Mouse (Mus musculus) kidney, postnatal 4 days (tissue): ENCODE data around the gene Nme2.
A peak's percentile ranks its signal among the peaks of the same experiment; 100 is the strongest.

Experiments
- DNase-seq, 2 experiments: peaks; one replicate each; pipeline ENCODE4 v3.0.0; 2021; ENCODE audit warnings: mixed read lengths in 2 of 2

Gene Nme2

DNA sequence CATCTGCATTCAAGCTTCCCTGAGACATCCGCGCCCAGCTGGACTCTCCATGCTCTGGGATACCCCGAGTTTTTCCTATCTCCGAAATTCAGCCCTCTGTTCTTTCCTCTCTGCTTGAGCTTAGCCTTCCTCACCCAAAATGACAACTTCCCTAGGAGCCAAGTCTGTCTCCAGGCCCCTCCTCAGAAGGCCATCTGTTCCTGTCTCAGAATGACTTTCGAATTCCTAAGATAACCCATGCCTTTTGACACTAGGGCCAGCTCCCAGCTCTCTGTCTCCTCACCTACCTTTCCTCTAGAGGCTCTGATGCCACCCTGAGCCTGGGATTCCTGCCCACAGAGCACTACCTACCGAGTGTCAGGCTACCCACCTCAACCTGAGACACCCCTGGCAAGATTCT is at the start of gene Nme2:
TSS of gene Nme2 (minus strand) at position 101 of the 400 bp plus-strand sequence.
- DNase-seq, result no peak

DNA sequence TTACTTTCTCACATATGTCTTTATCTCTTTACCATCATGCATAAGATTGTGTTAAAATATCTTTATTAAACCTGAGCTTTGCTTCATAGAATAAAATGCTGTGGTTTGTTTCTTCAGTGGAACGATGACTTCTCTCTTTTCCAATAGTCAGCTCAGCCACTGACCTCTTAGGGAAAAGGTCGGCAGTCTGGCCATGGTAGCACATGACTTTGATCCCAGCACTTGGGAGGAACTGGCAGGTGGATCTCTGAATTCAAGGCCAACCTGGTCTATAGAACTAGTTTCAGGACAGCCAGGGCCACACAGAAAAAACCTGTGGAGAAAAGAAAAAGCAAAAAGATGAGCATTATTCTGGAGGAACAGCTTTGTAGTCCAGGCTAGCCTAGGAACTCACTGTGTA is 47.3 kb upstream of the Nme2 start:
- no peak for DNase-seq

DNA sequence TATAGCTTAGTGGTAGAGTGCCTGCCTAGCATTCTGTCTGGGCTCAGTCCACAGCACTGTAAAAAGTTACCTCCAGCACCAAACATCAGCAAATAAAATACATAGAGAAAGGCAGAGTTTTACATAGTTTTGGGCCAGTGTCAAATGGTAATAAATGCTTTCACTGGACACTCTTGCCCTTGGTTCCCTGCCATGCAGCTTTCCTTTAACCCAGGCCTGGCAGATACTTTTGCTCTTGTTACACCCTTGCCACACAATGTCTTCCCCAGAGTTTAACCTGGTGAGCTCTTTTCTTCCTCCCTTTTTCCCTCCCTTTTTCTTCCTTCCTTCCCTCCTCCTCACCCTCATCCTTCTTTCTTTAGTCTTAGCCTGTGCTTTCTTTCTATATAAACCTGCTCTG is 43.2 kb upstream of the Nme2 start:
- DNase-seq, result no peak

DNA sequence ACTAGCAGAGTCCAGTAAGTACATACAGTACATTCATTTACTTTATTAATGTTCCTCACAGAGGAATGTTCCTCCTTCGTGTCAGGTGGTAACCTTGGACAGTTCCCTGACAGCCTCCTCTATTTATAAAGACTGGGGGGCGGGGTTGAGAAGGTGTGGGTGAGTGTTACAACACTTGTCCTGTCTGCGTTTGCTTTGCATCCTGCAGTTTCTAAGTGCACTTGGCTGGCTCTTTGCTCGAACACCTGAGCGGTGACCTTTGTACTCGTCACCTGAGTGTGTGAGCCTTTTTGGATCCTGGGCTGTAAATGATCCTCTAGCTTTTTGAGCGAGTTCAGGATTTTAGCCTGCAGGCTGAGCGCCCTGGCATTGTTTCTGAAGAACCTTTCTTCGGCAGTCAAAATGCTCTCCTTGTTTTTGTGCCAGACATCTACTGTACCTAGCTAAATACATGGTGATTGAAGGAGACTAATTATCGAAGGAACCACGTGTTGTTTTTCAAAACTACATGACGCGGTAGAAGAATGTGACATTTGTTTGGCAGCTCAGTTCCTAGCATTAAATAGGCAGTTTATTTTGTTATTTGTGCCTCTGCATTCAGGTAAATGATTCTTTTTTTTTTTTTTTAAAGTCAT is 41.2 kb upstream of the Nme2 start:
- DNase-seq, result peak; percentile 53 to 72

DNA sequence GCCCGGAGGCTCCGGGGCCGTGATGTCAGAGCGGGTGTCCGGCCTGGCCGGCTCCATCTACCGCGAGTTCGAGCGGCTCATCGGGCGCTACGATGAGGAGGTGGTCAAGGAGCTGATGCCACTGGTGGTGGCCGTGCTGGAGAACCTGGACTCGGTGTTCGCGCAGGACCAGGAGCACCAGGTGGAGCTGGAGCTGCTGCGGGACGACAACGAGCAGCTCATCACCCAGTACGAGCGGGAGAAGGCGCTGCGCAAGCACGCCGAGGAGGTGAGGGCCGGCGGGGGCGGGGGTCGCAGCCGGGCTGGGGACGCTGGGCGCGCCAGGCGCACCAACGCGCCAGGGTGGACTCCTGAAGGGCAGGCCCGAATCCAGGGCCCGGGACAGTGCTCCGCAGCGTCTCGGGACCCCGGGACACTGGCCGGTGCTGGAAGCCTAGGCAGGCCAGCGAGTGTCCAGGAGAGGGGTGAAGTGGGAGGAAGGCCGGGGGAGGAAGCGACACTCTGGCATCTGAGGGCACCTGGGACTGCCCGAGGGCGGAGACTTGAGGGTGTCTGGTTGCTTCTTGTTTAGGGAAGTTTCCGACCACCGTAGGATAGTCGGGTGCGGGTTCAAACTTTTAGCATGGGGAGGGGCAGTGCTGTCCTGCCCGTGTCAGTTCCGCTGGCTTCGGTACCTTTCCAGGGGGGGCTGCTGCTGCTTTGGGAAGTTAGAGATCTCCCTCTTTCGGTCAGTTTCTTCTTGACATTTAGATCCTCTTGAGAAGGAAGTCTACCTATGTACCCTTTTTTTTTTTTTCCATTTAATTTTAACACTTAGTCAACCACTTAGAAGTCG is 40.5 kb upstream of the Nme2 start:
- DNase-seq, result peak; percentile 61 to 73

DNA sequence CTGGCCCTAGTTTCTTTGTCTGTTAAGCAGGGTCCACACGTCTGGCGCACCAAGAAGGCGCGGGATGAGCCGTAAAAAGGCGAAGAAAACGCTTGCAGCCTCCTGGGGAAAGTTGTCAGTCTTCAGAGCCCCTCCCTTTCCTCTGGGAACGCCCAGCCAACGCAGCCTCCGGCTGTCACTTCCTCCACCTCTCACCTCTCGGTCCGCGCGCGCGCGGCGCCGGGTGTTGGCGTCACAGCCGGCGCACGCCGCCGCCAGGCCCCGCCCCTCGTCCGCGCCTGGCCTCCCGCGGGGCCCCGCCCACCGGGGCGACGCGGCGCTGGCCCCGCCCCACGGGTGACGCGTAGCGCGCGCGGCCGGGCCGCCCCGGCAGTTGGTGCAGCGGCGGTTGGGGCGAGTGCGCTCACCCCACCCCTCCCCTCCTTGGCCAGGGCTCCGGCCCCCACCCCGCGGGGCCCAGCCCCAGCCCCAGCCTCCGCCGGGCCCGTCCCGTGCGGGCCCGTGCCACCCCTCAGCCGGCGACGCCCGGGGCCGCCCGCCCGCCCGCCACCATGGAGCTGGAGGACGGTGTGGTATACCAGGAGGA is 39.8 kb upstream of the Nme2 start, which contains the start of gene Spag9:
TSS of gene Spag9 (plus strand) at position 372 of the 586 bp plus-strand sequence.
- DNase-seq, result peak; percentile 95 to 97

DNA sequence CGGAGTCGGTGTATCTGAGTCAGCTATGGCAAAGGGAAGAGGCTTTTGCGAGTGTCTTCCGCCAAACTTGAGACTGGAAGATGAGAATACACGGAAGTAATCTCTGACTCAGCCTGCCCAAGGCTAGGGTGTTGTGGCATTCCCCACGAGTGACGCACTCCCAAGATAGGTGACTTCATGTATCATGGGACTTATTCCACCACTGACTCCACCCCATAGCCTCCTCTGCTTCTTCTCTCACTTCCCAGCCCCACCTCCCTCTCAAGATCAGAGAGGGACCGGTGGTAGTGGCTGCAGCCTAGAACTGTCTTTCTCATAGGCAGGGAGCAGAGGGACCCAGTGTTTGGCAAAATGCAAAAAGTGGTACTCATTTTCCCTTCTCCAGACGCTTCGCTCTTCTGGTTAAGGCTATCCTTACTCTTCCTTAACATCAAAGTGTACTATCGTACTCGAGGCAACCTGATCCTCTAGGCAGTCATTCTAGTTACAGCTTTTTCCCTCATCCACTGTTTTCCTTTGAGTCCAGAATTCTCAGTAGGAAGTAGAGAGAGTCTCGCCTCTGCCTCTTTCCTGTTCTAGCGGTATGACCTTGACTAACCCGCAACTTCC is 39.2 kb upstream of the Nme2 start:
- peak; percentile 75 to 85 for DNase-seq

DNA sequence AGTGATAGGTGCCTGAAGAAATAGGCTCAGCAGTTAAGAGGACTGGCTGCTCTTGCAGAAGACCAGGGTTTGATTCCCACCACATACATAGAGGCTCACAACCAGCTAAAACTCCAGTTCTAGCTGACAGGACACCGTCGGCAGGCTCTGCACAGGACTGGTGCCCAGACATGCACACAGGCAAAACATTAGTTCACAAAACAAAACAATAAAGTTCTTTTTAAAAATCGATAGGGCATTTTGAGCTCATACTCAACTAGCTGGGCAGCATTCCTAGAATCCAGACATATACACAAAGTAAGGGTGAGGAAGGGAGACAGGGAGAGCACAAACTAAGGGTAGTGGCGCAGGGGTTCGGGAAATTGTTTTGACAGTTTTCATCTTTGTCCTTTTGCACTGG is 38.5 kb upstream of the Nme2 start:
- DNase-seq, result peak in 1 of 2 experiments; percentile 9

DNA sequence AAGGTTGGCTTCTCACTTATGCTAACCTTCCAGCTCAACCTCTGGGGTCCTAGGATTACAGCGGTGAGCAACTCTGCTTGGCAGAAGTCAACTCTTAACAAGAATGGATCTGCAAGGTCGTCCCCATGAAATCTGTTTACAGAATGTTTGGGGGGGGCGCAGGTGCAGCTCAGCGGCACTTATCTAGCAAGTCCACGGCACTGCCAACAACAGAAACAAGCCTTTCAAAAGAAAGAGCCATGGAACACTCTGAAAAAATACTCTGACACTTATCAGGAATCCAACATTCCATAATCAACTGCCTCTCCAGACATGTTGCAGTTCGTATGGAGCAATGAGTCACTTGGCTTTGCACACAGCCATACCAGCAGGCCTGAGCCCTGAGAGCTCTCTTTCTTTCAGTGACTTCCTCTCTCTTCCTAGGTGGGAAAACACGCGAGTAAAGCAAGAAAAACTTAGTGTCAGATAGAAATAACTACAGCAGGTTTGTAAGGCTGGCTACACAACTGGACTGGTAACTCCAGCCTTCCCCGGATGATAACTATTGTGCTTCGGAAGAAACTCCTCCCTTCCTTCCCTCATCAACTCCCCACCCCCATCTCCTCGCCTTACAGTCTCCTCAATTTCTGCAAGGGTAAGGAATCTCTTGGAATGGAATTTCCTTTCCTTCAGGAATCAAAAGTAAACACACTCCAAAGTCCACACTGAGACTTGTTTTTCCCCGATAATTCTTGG is 32.4 kb upstream of the Nme2 start:
- peak; percentile 27 to 63 for DNase-seq

DNA sequence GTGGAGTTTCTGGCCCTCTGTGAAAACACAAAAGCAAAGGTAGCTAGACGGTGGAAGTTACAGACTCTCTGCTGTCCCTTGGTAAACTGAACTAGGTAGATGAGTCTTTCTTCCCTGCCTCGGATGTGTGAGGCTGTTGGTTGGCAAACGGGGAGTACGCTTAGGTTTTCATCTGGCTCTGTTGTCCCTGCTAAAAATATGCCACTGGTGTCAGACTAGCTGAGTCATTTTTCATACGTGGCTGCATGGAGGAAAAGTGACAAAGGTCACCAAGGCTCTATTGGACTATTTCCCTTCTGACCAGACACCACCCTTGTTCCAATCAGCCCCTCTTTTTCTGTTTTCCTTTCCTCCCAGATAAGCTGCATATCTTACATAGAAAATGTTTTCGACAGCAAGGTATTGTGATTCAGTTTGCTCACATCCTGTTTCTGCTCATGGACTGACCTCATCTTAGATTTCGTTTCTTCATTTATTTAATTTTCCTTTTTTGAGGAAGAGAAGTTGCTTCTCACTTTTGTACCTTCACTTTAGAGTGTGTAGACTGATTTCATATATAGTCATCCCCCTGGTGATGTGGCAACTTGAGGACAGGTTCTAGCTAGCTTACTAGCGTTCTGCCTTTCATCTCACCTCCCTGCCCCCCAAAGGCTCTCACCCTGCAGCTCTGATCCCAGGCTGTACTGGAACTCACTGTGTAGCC is 31.7 kb upstream of the Nme2 start:
- no peak for DNase-seq

DNA sequence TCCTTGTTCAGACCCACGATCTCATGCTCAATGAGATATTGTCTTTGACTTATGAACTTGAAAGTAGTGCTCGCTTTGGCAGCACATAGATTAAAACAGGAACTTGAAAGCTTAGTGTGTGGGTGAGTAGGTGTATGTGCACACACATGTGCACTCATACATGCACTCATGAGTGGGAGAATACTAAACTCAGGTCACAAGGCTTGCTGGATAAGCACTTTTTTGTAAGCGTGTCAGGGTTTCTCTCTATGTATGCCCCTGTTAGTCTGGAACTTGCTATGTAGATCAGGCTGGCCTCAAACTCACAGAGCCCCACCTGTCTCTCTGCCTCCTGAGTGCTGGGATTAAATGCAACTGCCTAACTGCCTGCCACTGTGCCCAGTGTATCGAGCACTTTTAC is 31.0 kb upstream of the Nme2 start:
- DNase-seq, result no peak

DNA sequence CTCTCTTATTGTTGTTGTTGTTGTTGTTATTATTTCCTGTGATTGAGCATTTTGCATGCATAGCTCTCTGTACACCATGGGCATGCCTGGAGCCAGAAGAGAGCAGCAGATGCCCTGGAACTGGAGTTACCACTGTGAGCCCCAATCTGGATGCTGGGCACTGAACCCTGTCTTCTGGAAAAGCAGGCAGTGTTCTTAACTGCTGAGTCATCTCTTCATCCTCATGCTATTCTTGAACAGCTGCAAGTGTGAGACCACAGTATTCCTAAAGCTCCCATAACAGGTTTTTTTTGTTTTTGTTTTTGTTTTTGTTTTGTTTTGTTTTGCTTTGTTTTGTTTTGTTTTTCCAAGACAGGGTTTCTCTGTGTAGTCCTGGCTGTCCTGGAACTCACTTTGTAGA is 30.2 kb upstream of the Nme2 start:
- DNase-seq, result no peak

DNA sequence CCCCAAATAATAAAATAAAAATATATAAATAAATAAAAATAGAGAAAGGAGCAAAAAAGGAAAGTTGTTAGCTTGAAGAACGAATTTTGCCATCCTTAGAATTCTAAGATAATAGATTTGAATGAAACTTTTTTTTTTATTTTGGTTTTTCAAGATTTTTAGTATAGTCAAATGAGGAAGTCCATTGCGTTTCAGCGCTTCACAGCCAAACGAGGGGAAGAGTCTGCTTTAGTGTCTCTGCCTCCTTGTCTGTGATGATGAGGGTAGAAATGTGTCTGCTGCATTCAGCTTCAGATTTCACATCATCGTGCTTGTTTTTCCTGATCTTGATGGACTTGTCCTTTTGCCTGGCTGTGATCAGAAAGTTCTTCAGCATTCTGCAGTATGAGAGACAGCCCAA is 29.2 kb upstream of the Nme2 start:
- DNase-seq, result no peak

DNA sequence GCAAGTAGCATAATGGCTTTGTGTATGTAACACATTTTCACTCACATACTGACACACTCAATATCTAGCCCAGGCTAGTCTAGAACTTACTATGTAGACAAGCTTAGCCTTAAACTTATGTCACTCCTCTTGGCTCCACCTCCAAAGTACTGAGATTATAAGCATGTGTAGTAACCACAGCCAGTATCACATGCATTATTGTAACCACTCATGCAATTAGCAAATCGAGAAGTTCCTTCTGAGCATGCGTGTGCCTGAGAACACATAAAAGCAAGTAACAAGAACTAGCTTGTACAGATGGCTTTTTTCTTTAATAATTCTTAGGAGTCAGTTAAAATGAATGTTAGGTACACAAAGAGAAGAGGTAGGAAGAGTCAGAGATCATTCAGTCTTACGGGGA is 28.6 kb upstream of the Nme2 start:
- no peak for DNase-seq

DNA sequence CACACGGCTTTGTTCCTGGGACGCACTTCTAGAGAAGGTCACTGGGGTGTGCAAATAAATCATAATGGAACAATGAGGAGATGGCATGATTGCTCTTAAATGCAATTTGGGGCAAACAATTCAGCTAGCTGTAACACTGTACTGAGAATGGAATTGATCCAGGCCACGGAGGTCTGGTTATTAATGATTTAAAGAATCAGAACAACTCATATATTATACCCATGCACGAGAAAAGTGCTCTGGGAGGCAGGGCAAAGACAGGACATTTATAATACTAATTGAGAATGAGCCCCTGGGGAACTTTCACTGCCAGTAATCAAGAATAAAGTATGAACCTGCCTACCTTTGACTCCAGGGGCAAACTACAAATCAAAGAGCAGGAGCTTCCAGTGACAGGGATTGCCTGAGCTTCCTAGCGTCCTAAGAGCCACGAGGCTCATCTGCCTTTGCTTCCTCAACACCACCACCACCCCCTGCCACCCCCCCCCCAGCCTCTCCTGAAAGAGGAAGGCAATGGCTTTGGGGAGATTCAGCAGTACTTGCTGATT is 23.5 kb upstream of the Nme2 start:
- no peak for DNase-seq

DNA sequence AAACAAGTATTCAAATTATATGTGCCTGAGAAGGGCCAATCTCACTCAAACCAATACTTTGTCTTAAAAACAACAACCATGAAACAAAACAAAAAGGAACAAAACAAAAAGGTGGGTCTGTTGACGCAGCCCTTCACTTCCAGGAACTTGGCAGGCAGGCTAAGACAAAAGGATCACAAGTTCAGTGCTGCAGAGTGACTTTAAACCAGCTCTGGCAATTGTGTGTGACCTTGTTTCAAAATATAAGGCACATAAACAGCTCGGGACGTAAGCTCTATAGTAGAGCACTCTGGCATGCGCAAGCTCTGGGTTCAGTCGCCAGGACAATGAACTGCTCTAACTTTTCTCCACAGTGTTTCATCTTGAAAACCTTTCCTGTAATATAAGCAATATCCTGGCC is 16.9 kb upstream of the Nme2 start:
- no peak for DNase-seq

DNA sequence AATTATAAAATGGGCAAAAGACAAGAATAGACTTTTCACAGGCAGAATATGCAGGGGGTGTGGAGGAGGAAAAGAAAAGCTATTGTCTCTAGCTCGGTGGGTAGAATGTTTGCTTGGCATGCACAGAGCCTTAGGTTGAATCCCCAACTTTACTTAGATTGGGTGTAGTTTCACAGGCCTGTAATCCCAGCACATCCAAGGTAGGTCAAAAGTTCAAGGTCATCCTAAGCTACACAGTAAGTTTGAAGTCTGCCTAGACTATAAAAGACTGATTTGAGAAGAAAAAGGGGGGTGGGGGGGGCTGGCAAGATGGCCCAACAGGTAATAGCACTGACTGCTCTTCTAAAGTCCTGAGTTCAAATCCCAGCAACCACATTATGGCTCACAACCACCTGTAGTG is 13.7 kb upstream of the Nme2 start:
- no peak for DNase-seq

DNA sequence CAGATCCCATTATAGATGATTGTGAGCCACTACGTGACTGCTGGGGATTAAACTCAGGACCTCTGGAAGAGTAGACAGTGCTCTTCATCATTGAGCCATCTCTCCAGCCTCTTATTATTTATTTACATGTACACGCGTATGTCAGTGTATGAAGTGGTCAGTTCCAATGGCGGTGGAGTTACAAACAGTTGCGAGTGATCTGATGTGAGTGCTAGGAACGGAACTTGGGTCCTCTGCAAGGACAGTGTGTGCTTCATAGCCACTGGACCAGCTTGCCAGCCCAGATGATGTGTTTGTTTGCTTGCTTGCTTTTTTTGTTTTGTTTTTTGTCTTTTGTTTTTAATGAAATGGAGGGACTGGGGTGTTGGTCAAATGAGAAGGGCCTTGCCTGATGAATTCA is 13.1 kb upstream of the Nme2 start:
- DNase-seq, result no peak

DNA sequence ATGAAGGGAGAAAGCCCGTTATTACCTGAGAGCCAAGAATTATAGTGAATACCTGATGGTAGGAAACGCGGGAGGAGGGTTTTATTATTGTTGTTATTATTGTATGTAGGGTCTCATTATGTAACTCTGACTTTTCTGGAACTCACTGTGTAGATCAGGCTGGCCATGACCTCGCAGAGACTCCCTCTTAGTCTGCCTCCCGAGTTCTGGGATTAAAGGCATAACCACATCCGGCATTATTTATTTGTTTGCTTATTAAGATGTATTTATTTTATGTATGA is 12.7 kb upstream of the Nme2 start:
- no peak for DNase-seq

DNA sequence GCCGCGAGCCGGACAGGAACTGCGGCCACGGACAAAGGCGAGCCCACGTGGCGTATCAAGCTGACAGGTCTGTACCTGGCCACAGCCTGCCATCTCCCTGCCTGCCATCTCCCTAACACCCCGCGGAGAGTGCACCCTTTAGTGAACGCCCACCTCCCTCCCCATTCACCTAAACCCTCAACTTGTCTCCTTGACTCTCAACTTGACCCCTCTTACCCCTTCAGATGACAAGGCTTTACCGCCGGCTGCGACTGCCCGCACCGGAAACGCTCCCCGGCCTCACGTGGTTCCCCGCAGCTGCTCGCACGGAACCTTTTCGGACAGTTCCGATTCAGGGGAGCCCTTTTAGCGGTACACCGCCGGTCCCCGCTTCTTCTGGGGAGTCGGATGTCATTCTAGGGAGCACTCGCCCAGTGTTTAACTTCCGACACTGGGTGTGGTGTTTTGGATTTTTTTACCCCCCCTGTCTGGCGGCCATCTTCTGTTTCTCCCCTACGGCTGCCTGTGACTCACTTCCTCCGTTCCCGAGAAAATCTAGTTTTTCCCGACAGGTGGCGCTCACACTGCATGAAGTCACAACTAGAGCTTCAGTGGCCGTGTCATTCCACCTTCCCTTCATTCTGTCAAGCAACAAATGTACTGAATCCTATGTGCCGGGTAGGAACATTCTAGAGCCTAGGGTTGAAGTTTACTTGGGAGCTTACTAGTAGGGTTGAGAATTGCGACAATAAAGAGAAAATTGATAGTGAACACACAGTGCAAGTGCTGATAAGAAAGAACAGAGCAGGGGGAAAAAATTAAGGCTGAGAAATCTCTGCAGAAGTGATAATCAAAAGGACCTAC is 12.2 kb upstream of the Nme2 start, which contains the start of the genes Gm20390 and Nme1:
TSS of gene Gm20390 (minus strand) at position 289 of the 843 bp plus-strand sequence.
TSS of gene Nme1 (minus strand) at position 517 of the 843 bp plus-strand sequence.
- peak; percentile 97 for DNase-seq

DNA sequence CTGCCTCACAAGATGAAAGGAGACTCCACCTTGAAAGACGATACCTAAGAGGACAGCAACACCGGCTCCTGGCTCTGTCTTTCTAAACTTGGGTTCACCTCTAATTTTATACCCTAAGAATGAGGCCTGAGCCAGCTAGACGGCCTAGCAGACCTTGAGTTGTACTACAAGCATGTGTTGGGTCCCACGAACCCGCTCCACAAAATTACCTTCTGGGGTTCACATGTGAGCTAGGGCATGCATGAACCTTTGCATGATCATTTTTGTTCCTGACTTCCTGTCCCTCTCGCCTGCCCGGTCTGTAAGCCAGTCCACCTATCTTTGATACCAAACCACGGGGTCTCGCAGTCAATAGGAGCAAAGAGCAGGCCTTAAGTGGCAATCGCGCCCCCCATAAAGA is 11.3 kb upstream of the Nme2 start:
- no peak for DNase-seq
